Mouse (Mus musculus): ENCODE data around the gene Dll4.

- no peak for TF ChIP-seq USF1 (IDR thresholded peaks at IDR 0.05; ENCODE audit: low read depth)
- no peak for TF ChIP-seq MYOG (IDR thresholded peaks at IDR 0.05; ENCODE audit: control insufficient read depth, extremely low read depth, insufficient read length)
- no peak for TF ChIP-seq CTCF (IDR thresholded peaks at IDR 0.05; ENCODE audit: control insufficient read depth, insufficient read depth, insufficient read length)
- TF ChIP-seq CEBPB (IDR thresholded peaks at IDR 0.05; ENCODE audit: low read depth): no peak
- no peak for TF ChIP-seq MAX (IDR thresholded peaks at IDR 0.05)
Observed at GRCm38 (mm10) chr2:119289014-119289416, 36.6 kb upstream of the Dll4 start.
